Mouse (Mus musculus): ENCODE measurements at regions not wholly inside any gene's neighbourhood (a gene's known extent, or its start where the extent isn't known, plus 50 kb on each side); places are given as distances from the start of the nearest gene placed in this dataset.

GRCm38 (mm10) chr4:124228537-124228936, 310.7 kb upstream of the 4930535I16Rik start:
- no peak overlapping the region for H3K9ac ChIP-seq (replicated peaks; ENCODE audit: low read depth, low read length)
- no peaks in the 10 kb centered on the region for H3K9me3 ChIP-seq (ENCODE audit: control insufficient read depth, low read length)
- peaks cover 6% of the 10 kb centered on the region; the same call in 1 of the 2 replicates for H3K27me3 ChIP-seq (ENCODE audit: control insufficient read depth, insufficient read depth, low read length)
- H3K36me3 ChIP-seq (ENCODE audit: control insufficient read depth, insufficient read depth, low read length), result no peaks in the 10 kb centered on the region
- H3K4me1 ChIP-seq (ENCODE audit: control insufficient read depth, insufficient read depth, low read length), result peaks cover 4% of the 10 kb centered on the region; the same call in 1 of the 2 replicates
- ATAC-seq (ENCODE audit: low read depth), result no peak
- no peak overlapping the region for H3K4me2 ChIP-seq (ENCODE audit: low read depth, low read length)
- H3K27ac ChIP-seq (ENCODE audit: low read depth, low read length), result no peak overlapping the region
- 15% methylated on average over 17 of the region's 17 CpGs for WGBS
- no peak overlapping the region for H3K4me3 ChIP-seq (ENCODE audit: low read depth, low read length)

GRCm38 (mm10) chr4:124223646-124224500, 306.1 kb upstream of the 4930535I16Rik start:
- H3K27me3 ChIP-seq (ENCODE audit: control insufficient read depth, insufficient read depth, low read length), result peaks cover 3% of the 10 kb centered on the region; the same call in 1 of the 2 replicates

GRCm38 (mm10) chr4:124221736-124222135, 303.9 kb upstream of the 4930535I16Rik start:
- H3K4me3 ChIP-seq (ENCODE audit: low read depth, low read length), result no peak overlapping the region
- no peaks in the 10 kb centered on the region for H3K9me3 ChIP-seq (ENCODE audit: control insufficient read depth, low read length)
- peaks cover 13% of the 10 kb centered on the region; the same call in 1 of the 2 replicates for H3K4me1 ChIP-seq (ENCODE audit: control insufficient read depth, insufficient read depth, low read length)
- H3K27me3 ChIP-seq (ENCODE audit: control insufficient read depth, insufficient read depth, low read length), result 0 out of 2 replicates have a peak, but pooled peaks cover under 1% of the 10 kb centered on the region
- no peak for ATAC-seq (ENCODE audit: low read depth)
- no peak overlapping the region for H3K27ac ChIP-seq (ENCODE audit: low read depth, low read length)
- H3K4me2 ChIP-seq (ENCODE audit: low read depth, low read length), result no peak overlapping the region
- no peak overlapping the region for H3K9ac ChIP-seq (replicated peaks; ENCODE audit: low read depth, low read length)
- H3K36me3 ChIP-seq (ENCODE audit: control insufficient read depth, insufficient read depth, low read length), result no peaks in the 10 kb centered on the region
- WGBS, result 88% methylated on average over 4 of the region's 4 CpGs

More at GRCm38 (mm10) chr4:124223646-124224500, 306.1 kb upstream of the 4930535I16Rik start:
- peak; percentile 54 for ATAC-seq (ENCODE audit: low read depth)
- Histone ChIP-seq H3K36me3 (ENCODE audit: control insufficient read depth, insufficient read depth, low read length) (no peaks in the 10 kb centered on the region), H3K9ac (replicated peaks; ENCODE audit: low read depth, low read length) (no peak overlapping the region), H3K4me3 (ENCODE audit: low read depth, low read length) (no peak overlapping the region), H3K27ac (ENCODE audit: low read depth, low read length) (no peak overlapping the region), H3K4me1 (ENCODE audit: control insufficient read depth, insufficient read depth, low read length) (peaks cover 4% of the 10 kb centered on the region; the same call in 1 of the 2 replicates), H3K4me2 (ENCODE audit: low read depth, low read length) (no peak overlapping the region), H3K9me3 (ENCODE audit: control insufficient read depth, low read length) (no peaks in the 10 kb centered on the region)
- WGBS, result 38% methylated on average over 15 of the region's 15 CpGs

- no peak for ATAC-seq (ENCODE audit: low read depth)
- Histone ChIP-seq H3K36me3 (ENCODE audit: control insufficient read depth, insufficient read depth, low read length) (no peaks in the 10 kb centered on the region), H3K27me3 (ENCODE audit: control insufficient read depth, insufficient read depth, low read length) (no peaks in the 10 kb centered on the region), H3K9ac (replicated peaks; ENCODE audit: low read depth, low read length) (no peak overlapping the region), H3K4me3 (ENCODE audit: low read depth, low read length) (no peak overlapping the region), H3K4me2 (ENCODE audit: low read depth, low read length) (no peak overlapping the region), H3K4me1 (ENCODE audit: control insufficient read depth, insufficient read depth, low read length) (peaks cover 10% of the 10 kb centered on the region; the same call in 1 of the 2 replicates), H3K27ac (ENCODE audit: low read depth, low read length) (no peak overlapping the region), H3K9me3 (ENCODE audit: control insufficient read depth, low read length) (no peaks in the 10 kb centered on the region)
- 25% methylated on average over 10 of the region's 10 CpGs for WGBS
These were observed 299.4 kb upstream of the 4930535I16Rik start for GRCm38 (mm10) chr4:124217206-124217605.

- Histone ChIP-seq H3K27ac (ENCODE audit: low read depth, low read length) (no peak overlapping the region), H3K4me3 (ENCODE audit: low read depth, low read length) (no peak overlapping the region), H3K4me1 (ENCODE audit: control insufficient read depth, insufficient read depth, low read length) (peaks cover 10% of the 10 kb centered on the region; the same call in 1 of the 2 replicates), H3K9ac (replicated peaks; ENCODE audit: low read depth, low read length) (no peak overlapping the region), H3K27me3 (ENCODE audit: control insufficient read depth, insufficient read depth, low read length) (no peaks in the 10 kb centered on the region), H3K9me3 (ENCODE audit: control insufficient read depth, low read length) (no peaks in the 10 kb centered on the region), H3K36me3 (ENCODE audit: control insufficient read depth, insufficient read depth, low read length) (no peaks in the 10 kb centered on the region), H3K4me2 (ENCODE audit: low read depth, low read length) (no peak overlapping the region)
- no peak for ATAC-seq (ENCODE audit: low read depth)
- 19% methylated on average over 5 of the region's 5 CpGs for WGBS
These were observed 298.5 kb upstream of the 4930535I16Rik start for GRCm38 (mm10) chr4:124216351-124216750.

- H3K27me3 ChIP-seq (ENCODE audit: control insufficient read depth, insufficient read depth, low read length), result no peaks in the 10 kb centered on the region
- H3K36me3 ChIP-seq (ENCODE audit: control insufficient read depth, insufficient read depth, low read length), result no peaks in the 10 kb centered on the region
- H3K9ac ChIP-seq (replicated peaks; ENCODE audit: low read depth, low read length), result no peak overlapping the region
- no peak for ATAC-seq (ENCODE audit: low read depth)
- H3K4me2 ChIP-seq (ENCODE audit: low read depth, low read length), result no peak overlapping the region
- H3K27ac ChIP-seq (ENCODE audit: low read depth, low read length), result no peak overlapping the region
- no peaks in the 10 kb centered on the region for H3K9me3 ChIP-seq (ENCODE audit: control insufficient read depth, low read length)
- peaks cover 10% of the 10 kb centered on the region; the same call in 1 of the 2 replicates for H3K4me1 ChIP-seq (ENCODE audit: control insufficient read depth, insufficient read depth, low read length)
- no peak overlapping the region for H3K4me3 ChIP-seq (ENCODE audit: low read depth, low read length)
- WGBS, result 83% methylated on average over 7 of the region's 7 CpGs
These were observed 297.3 kb upstream of the 4930535I16Rik start for GRCm38 (mm10) chr4:124215077-124215476.

- Histone ChIP-seq H3K36me3 (ENCODE audit: control insufficient read depth, insufficient read depth, low read length) (no peaks in the 10 kb centered on the region), H3K27me3 (ENCODE audit: control insufficient read depth, insufficient read depth, low read length) (no peaks in the 10 kb centered on the region), H3K9me3 (ENCODE audit: control insufficient read depth, low read length) (no peaks in the 10 kb centered on the region), H3K4me3 (ENCODE audit: low read depth, low read length) (no peak overlapping the region), H3K27ac (ENCODE audit: low read depth, low read length) (no peak overlapping the region), H3K4me2 (ENCODE audit: low read depth, low read length) (no peak overlapping the region), H3K4me1 (ENCODE audit: control insufficient read depth, insufficient read depth, low read length) (no peaks in the 10 kb centered on the region), H3K9ac (replicated peaks; ENCODE audit: low read depth, low read length) (no peak overlapping the region)
- WGBS, result 87% methylated on average over 9 of the region's 9 CpGs
- ATAC-seq (ENCODE audit: low read depth), result no peak
These were observed 292.3 kb upstream of the 4930535I16Rik start for GRCm38 (mm10) chr4:124210103-124210502.

- H3K27ac ChIP-seq (ENCODE audit: low read depth, low read length), result no peak overlapping the region
- H3K27me3 ChIP-seq (ENCODE audit: control insufficient read depth, insufficient read depth, low read length), result no peaks in the 10 kb centered on the region
- H3K9me3 ChIP-seq (ENCODE audit: control insufficient read depth, low read length), result no peaks in the 10 kb centered on the region
- H3K36me3 ChIP-seq (ENCODE audit: control insufficient read depth, insufficient read depth, low read length), result no peaks in the 10 kb centered on the region
- no peak overlapping the region for H3K9ac ChIP-seq (replicated peaks; ENCODE audit: low read depth, low read length)
- no peak for ATAC-seq (ENCODE audit: low read depth)
- no peak overlapping the region for H3K4me3 ChIP-seq (ENCODE audit: low read depth, low read length)
- no peak overlapping the region for H3K4me2 ChIP-seq (ENCODE audit: low read depth, low read length)
- no peaks in the 10 kb centered on the region for H3K4me1 ChIP-seq (ENCODE audit: control insufficient read depth, insufficient read depth, low read length)
- WGBS, result 89% methylated on average over 16 of the region's 16 CpGs
These were observed 288.7 kb upstream of the 4930535I16Rik start for GRCm38 (mm10) chr4:124206480-124206879.

- 0 out of 2 replicates have a peak, but pooled peaks cover 9% of the 10 kb centered on the region for H3K4me1 ChIP-seq (ENCODE audit: control insufficient read depth, insufficient read depth, low read length)
- WGBS, result 75% methylated on average over 2 of the region's 2 CpGs
These were observed 285.9 kb upstream of the 4930535I16Rik start for GRCm38 (mm10) chr4:124203736-124204135.

More at GRCm38 (mm10) chr4:124203736-124204135, 285.9 kb upstream of the 4930535I16Rik start:
- Histone ChIP-seq H3K27me3 (ENCODE audit: control insufficient read depth, insufficient read depth, low read length) (no peaks in the 10 kb centered on the region), H3K4me3 (ENCODE audit: low read depth, low read length) (no peak overlapping the region), H3K27ac (ENCODE audit: low read depth, low read length) (no peak overlapping the region), H3K4me2 (ENCODE audit: low read depth, low read length) (no peak overlapping the region), H3K9me3 (ENCODE audit: control insufficient read depth, low read length) (no peaks in the 10 kb centered on the region), H3K9ac (replicated peaks; ENCODE audit: low read depth, low read length) (no peak overlapping the region), H3K36me3 (ENCODE audit: control insufficient read depth, insufficient read depth, low read length) (no peaks in the 10 kb centered on the region)
- no peak for ATAC-seq (ENCODE audit: low read depth)

All from neural tube, embryonic 14.5 days (tissue).